Mouse (Mus musculus): Measurements from ENCODE around the gene Tspear.
"Not testable (repeated sequence)": the region's sequence is repeated elsewhere in the genome, so short reads cannot be mapped to it uniquely, and the experiment has no call there.

The Tspear gene

DNA sequence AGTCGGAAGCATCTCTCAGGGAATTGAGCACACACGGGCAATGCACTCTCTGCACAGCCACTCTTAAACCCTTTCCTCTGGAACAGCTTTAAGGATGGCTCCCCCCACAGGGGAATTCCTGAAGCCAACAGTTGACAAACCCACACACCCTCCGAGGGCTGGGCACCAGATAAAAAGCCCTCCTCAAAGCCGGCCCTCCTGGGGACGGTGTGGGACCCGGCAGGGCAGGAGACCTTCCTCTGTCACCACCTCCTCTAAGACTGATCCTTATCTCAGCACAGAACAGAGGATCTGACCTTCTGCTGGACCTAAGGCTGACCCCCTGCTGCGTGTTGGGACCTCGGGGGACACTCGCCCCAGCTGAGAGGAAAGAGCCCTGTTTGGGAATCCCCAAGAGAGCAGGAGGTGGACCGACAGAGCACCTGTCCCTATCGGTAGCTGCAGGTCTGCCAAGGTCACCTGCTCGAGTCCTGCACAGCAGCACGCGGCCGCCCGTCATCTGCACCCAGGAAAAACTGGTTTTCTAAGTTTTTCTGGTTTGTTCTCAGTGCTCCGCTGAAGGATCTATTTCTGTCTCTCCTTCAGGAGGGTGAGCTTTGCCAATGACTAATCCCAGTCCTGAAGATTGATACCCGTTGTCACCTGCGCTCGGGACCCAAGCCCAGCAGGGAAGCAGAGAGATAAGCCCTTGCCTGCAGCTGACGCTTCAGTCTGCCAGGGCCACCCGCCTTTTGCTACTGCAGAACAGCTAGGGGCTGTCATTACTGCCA is at the start of gene Tspear:
Tspear (plus strand) TSS at position 675 of the 770 bp plus-strand sequence.
- no peak for DNase-seq (ENCODE audit: low spot score)

DNA sequence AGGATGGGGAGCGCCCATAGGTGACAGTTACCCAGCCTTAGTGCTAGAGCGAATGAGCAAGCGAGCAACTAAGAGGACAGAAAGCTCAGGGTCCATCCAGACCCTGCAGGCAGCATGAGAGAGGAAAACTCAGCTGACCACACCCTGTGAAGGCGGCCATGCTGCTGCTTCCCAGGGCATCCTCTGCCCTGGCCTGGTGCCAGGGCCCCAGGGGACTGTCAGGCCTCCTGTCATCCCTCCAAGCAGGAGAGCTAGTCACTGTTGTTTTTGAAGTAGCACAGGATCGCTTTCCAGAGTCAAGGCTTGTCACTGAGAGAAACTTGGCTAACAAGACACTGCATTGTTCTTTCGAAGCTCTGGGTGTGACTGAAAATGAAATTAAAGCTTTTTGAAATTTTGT is 47.4 kb upstream of the Tspear start:
- no peak for DNase-seq (ENCODE audit: low spot score)

DNA sequence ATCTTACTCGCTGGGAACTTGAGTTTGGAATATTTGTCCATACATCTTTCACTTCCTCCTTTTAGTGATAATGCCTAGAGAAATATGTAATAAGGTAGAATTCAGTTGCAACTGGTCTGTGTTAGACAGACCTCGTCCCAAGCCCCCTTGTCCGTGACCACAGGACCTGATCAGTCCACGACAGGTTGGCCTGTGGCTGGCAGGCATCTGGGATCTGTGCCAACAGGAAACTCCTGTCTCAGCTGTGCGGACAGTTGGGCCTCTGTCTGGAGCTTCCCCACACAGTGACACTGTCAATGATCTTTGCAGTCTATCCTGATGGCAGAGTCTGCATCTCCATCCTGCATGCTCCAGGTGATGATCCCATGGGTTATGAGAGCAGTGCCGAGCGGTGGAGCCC is 43.2 kb upstream of the Tspear start:
- DNase-seq (ENCODE audit: low spot score), result no peak

DNA sequence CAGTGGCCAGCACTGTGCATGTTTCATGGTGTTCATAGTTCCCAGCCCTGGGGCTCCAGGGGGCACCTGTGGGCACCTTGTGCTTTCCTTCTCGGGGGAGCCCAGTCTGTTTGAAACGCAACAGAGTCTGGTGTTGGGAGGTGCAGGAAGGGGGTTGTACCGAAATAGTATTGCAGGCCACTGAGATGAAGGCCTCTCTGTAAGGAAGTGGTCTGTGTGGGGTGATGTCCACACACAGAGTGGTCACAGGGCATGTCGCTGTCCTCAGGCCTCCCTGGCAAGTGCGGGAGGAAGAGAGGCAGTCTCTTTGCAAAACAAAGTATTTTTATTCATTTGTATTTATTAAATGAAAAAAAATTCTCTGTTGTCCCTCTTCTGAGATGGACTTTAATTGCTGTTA is 40.8 kb upstream of the Tspear start:
- no peak for DNase-seq (ENCODE audit: low spot score)

DNA sequence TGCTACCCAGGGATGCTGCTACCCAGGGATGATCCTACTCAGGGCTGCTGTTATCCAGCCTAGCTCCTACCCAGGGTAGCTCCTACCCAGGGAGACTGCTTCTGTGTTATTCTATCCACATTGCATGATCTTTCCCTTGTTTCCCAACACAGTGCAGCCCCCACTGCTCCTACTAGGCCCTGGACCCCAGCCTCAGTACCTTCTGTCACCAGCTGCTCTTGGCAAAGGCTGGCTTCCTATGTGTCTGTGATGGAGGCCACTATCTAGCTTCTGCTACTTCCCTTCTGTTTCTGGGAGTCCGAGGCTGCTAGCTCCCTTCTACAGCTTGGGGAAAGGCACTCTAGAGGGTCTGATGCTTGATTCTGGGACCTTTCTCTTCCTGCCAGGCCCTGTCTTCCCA is 38.9 kb upstream of the Tspear start:
- DNase-seq (ENCODE audit: low spot score), result no peak

DNA sequence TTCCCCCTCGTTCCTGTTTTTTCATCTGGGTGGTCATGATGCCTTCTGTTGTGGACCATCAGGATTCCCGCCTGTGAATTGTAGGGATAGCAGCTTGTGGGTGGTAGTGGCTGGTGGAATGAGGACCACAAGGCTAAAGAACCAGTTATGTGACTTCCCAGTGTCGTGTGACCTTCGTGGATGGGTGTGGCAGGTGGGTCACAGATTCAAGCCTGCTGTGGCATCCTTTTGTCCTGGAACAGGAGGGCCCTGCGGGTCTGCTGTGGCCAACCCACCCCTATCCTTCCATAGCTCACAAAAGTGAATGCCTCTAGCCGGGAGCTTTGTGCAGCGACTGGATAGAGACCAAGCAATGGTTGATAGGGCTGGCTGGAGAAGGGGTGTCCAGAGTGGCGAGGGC is 38.5 kb upstream of the Tspear start:
- DNase-seq (ENCODE audit: low spot score), result no peak

DNA sequence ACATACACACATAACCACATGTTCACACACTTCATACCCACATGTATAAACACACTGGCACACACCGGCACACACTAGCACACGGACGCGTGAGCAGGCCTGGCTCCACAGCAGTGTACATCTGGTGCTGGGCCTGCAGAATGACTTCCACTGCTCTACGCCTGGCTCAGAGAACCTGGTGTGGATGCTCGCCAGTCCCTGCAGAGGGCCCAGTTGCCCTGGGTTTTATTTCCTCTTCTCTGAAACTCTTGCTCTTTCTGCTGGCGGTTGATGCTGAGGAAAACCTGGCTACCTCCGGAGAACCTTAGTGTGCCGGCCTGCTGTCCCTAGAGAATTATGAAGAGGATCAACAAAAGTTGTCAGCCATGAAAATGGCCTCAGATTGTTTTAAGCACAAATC is 34.3 kb upstream of the Tspear start:
- DNase-seq (ENCODE audit: low spot score), result no peak

DNA sequence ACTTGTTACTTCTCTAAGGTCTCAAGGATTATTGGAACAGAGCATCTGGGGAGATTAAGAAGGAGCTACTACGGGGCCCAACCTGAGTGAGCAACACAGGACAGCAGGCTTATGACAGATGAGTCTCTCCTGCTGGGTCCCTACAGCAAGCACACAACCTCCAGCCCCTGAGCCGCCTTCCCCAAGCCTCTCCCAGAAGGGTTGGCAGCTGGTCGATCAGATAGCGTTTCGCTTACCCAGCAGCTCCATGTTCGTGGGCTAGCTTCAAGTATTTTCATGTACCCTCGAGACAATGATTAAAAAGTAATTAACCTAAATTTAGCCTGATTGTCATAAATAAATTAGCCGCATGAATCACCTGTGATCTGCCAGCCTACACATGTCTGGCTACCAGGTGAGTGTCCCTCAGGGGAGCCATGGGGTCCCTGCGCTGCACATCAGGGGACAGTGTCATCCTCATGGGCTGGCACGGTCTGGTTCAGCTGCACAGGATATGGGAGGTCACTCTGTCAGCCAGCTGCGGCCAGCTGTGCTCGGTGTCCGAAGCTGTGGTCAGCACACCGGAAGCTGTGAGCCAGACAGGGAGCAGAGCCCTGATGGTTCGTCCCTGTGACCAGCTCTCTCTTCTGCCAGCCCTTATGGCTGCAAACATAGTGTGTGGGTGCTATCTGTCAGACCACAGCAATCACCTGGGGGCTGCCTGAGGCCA is 27.9 kb upstream of the Tspear start:
- no peak for DNase-seq (ENCODE audit: low spot score)

DNA sequence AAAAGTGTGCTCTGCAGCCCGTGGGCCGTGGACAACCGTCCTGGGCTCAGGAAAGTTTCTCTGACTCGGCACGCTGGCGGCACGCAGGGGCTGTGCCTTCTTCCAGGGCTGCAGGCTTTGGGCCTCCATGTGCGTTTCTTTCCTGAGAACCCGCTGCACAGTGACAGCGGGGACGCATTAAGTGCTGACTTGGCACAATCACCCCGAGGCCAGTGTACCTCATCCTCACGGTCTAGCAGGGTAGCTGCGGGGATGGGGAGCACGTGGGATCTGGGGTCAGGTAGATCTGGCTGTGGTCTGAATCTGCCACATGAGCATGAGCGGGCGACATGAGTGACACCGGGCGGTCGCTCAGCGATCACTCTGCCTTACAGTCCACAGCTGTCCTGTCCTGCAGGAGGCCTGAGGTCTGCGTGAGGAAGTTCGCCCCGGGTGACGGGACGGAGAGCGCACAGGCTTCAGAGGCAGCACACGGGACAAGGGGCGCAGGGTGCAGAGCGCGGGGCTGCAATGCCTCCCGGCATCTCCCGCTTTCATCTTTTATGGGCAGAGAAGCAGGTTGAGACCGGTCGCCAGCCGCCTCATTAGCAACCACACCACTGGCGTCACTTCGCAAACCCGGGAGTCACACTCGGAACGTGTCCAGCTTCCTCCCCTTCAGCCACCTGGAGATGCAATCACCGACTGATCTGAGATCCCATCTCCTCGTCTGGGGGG is 22.3 kb upstream of the Tspear start:
- DNase-seq (ENCODE audit: low spot score), result no peak

DNA sequence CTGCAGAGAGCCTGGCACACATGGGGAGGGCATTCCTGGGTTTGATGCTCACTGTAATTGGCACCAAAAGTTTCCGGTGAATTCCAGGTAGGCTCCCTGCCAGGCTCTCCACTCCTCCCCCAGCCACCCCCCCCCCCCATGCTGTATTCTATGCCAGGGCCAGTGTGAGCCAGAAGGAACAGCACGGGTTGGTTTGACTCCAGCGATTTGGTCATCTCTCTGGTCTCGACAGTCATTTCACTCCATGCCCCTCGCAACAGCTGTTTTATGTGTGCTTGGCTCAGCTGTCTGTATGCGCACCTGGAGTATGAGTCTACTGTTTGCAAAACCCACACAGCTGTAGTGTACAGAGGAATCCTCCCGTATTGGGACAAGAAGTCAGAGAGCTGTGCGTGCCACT is 20.0 kb upstream of the Tspear start:
- DNase-seq (ENCODE audit: low spot score), result no peak

DNA sequence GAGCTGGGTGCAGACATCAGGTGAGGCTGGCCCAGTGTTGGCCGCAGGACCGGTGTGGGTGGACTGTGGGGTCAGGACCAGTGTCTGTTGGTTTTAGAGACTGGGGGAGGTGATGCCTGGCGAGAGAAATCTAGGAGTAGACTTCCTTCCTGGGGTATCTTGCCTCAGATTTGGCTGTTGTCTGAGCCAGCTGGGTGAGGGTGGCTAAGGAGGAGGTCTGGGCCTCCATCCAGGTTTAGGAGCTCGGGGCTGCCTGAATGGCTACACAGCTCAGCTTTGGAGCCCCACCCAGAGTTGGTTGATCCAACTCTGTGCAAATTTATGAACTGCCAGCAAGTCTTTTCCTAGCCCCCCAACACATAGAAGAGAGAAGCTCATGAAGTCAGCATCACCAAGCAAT is 19.0 kb upstream of the Tspear start:
- DNase-seq (ENCODE audit: low spot score), result no peak

DNA sequence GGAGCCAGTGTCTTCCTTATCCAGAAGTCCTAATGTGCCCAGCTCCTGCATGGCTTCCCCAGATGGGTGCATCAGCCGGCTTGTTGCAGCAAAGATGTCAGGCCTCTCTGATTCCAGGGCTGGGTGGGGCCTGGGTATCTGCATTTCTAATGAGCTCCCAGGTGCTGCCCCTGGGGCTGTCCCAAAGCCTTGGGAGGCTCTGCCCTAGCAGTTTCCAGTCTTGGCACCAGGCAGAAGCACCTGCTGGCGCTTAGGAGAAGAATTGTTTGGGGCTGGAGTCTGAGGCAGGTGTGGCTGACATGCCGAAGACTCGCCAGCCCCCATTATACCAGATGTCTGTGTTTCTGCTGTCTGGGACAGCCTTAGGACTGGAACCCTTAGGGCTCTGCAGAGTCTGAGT is 15.7 kb upstream of the Tspear start:
- DNase-seq (ENCODE audit: low spot score), result no peak

DNA sequence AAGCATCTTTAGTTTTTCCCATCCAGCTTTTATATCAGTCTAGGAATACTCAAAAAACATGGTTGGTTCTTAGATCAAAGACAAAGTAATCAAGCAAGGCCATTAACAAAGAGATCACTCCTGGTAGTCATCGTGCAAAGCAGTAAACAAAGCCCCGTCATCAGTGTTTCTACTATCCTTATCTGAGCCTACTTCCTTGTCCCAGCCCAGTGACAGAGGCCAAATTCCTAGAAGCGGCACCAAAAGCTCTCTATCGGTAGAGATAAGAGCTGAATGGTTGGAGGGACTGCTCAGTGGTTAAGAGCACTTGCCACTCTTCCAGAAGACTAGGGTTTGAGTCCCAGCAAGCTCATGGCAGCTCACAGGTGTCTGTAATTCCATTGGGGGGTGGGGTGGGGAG is 14.8 kb upstream of the Tspear start:
- DNase-seq (ENCODE audit: low spot score), result no peak

DNA sequence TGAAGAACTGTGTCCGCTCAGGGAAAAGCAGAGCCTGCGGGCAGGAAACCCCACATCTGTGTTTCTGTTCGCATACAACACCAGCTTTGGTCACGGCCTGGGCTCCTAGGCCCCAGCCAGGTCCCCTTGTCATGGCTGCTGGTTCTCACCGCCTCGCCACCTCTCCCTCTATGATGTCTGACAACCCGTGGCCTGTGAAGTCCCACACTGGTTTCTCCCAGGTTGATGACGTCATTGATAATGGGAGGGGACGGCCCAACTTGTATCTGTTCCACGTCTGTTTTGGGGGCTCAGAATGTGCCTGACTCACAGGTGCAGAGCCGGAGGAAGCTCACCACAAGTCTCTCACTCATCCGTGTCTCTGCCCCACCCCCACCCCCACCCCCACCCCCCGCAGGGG is 12.6 kb upstream of the Tspear start:
- DNase-seq (ENCODE audit: low spot score), result no peak

DNA sequence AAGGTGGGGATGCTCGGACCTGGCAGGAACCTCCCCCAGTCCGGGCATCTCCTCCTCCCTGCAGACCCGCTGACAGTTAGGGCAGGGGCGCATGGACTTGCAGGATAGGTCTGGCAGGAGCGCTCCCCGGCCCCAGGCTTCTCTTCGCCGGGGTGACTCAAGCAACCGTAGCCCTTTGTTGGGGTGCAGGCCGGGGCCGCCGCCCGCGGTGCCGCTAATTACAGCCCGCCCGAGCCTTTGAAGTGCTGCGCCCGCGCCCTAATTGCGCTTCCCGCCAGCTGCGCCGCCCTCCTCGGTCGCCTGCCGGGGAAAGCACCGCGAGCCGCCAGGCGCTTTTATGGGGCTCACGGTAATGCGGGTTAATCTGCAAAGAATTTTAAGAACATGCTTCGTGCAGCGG is 8.8 kb upstream of the Tspear start:
- DNase-seq (ENCODE audit: low spot score), result no peak

DNA sequence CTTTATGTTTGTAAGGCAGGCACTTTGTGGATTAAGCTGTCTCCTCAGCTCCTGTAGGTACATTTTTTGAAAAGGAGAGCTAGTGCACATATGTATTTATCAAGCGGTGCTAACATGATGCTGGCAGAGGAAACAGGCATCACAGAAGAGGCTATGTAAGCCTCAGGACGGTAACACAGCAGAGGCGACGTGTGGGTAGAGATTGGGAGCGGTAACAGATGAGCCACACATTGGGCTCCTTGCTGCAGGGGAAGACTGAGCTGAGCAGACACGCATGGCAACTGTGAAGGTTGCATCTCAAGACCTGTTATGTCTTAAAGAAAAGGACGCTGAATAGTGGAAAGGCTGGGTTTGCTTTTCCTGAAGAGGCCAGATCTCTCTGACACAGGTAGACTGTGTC is 3.4 kb upstream of the Tspear start:
- no peak for DNase-seq (ENCODE audit: low spot score)

DNA sequence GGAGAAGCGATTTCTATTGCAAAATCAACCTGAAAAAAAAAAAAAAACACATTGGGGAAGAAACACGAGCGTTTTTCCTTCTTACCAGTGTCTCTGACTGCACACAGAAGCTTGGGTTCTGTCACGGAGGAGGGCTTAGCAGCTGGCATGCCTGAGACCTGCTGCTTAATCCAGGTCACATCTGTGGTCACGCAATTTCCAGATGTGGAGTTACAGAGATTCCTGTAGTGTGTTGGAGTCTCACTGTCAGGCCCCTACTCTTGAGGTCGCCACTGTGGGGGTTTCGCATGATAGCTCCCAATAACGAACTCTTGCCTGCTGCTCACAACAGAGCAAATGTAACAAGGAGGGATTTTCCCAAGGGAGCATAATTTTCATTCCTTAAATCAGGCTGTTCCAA is 2.2 kb upstream of the Tspear start:
- no peak for DNase-seq (ENCODE audit: low spot score)

DNA sequence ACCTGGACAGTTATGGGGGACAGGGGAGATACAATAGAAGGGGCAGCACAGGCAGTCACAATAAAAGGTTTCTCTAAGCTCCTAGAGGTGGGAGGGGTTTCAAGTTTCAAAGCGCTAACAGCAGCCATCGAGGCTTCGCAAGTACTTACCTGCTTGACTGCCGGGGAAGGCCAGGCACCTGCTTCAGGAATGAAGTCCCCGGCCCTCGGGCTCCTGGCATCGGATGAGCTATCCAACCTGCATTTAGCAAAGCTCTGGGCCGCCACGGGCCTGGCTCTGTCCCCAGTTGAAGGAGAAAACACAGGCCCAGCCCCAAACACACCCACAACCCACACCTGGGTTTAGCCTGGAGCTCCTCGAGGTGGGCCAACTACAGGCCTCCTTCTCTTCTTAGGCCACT is 652 bp downstream of the Tspear start:
- DNase-seq (ENCODE audit: low spot score), result no peak

DNA sequence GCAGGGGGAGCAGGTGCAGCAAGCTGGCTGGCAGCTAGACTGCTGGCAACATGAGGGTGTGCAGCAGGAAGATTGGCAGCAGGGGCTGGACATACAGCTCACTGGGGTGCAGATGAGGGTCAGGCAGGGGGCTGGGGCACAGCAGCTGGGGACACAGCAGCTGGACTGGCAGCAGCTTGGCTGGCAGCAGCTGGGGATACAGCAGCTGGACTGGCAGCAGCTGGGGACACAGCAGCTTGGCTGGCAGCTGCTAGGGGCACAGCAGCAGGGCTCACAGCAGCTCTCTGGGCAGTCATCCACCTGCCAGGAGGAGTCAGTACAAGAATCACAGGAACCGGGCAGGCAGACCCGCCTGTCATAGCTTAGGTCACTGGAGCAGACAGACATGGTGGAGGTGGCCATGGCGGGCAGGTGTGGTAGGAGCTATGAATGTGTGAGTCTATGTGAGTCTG is 4.0 kb downstream of the Tspear start, which contains the start of gene Gm19402:
Gm19402 (minus strand) TSS at position 402 of the 452 bp plus-strand sequence.
- not testable (repeated sequence) for DNase-seq (ENCODE audit: low spot score)

DNA sequence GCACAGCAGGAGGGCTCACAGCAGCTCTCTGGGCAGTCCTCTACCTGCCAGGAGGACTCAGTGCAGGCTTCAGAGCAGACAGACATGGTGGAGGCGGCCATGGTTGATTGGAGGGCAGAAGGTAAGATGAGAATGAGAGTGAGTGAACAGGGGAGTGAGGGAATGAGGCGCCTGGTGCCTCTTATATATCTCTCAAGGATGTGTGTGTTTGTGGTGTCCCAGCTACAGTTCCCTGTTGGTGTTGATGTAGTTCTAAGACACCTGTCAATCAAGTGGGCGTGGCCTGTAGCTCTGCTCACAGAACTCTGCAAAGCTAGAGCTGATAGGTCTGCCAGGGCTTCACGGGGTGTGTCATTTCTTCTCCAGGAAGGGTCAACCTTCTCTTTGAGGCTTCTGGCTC is 10.8 kb downstream of the Tspear start, which contains the start of gene Gm9508:
Gm9508 (minus strand) TSS at position 101 of the 400 bp plus-strand sequence.
- no peak for DNase-seq (ENCODE audit: low spot score)

DNA sequence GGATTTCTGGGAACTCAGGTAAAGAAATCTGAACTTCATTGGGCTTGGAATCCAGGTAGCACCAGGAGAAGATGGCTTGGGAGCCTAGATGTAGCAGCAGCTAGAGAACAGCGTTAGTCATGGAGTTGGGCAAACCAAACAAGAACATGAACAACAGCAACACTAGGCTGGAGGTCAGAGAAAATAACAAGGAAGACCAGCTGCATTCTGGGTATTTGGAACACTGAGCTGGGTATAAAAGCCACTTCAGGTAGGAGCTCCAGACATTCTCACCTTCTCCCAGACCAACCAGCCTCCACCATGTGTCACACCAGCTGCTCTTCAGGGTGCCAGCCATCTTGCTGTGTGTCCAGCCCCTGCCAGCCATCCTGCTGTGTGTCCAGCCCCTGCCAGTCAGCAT is 20.0 kb downstream of the Tspear start, which contains the start of gene Gm10272:
Gm10272 (plus strand) TSS at position 301 of the 400 bp plus-strand sequence.
- DNase-seq (ENCODE audit: low spot score), result no peak

DNA sequence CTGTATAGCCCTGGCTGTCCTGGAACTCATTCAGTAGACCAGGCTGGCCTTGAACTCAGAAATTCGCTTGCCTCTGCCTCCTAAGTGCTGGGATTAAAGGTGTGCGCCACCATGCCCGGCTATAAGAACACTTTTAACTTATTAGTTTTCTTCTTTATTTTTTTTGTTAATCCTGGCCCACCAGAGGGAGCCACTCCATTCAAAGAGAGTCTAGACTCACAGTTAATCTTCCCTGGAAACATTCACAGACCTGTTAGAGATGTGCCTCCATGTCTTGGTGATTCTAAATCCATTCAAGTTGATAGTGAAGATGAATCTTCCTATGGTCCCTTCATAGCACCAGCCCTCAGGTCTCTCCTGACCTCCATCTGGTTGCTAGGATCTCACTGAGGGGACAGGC is 23.5 kb downstream of the Tspear start:
- no peak for DNase-seq (ENCODE audit: low spot score)

DNA sequence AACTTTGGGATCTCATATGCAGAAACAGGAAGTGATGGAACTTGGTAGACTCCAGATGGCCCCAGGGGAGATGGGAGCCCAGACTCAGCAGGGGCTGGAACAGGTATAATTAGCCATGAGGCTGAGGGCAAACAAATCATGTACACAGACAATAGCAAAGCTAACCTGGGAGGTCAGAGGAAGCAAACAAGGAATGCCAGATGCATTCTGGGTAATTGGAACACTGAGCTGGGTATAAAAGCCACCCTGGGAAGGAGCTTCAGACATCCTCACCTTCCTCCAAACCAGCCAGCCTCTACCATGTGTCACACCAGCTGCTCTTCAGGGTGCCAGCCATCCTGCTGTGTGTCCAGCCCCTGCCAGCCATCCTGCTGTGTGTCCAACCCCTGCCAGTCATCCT is 24.8 kb downstream of the Tspear start, which contains the start of gene Gm10024:
Gm10024 (plus strand) TSS at position 301 of the 400 bp plus-strand sequence.
- not testable (repeated sequence) for DNase-seq (ENCODE audit: low spot score)

Measured in ovary, adult 18-20 months (tissue).